Mouse (Mus musculus) thymus, adult 2 months (tissue): ENCODE measurements around the gene Rcan1.

Source experiments
- CTCF ChIP-seq: fragments of 200-500 bp; IDR thresholded peaks from 2 replicates; pipeline ENCODE4 v1.5.1; 2012; ENCODE audit warnings: mild to moderate bottlenecking, control low read depth, low read length, moderate library complexity, borderline replicate concordance; ENCODE audit not compliant: control insufficient read depth, poor library complexity, insufficient read depth; ENCODE audit errors: extremely low read depth
- POLR2A ChIP-seq: fragments of 200-500 bp; IDR thresholded peaks from 2 replicates; pipeline ENCODE4 v1.6.1; 2012; ENCODE audit warnings: mild to moderate bottlenecking, low read length, control low read depth, moderate library complexity; ENCODE audit not compliant: control insufficient read depth, poor library complexity, insufficient read depth; ENCODE audit errors: extremely low read depth

GRCm38 (mm10) chr16:92426708-92427107 is 44.0 kb downstream of the Rcan1 start:
- no peak for TF ChIP-seq POLR2A
- TF ChIP-seq CTCF: no peak
